Mouse (Mus musculus): ENCODE measurements around the gene Gm9972. TPM values are rescaled to one million over a fixed set of nuclear protein-coding genes. Genes with fewer than 3 reads are reported as not detected.

Gene Gm9972
- polyA plus RNA-seq, 1 experiment from 2014 or later: not detected

GRCm38 (mm10) chr11:43086309-43087050 lies 50.9 kb downstream of the Gm9972 start:
- Histone ChIP-seq H3K27me3 (replicated peaks) (no peaks in the 10 kb centered on the region), H3K4me2 (no peak overlapping the region), H3K4me1 (no peaks in the 10 kb centered on the region), H3K9me3 (no peaks in the 10 kb centered on the region), H3K4me3 (no peak overlapping the region), H3K27ac (replicated peaks) (no peak overlapping the region), H3K9ac (no peak overlapping the region), H3K36me3 (no peaks in the 10 kb centered on the region)
- no peak for ATAC-seq (ENCODE audit: extremely low read depth, insufficient number of reproducible peaks, low FRiP score, low TSS enrichment)
- WGBS: 73% methylated on average over 8 of the region's 8 CpGs

Other genes starting within 250 kb of the Gm9972 start
- gene Atp10b, start 114.1 kb downstream of the Gm9972 start, polyA plus RNA-seq (2015; fragmentation: Nextera tagmentation; extraction: Ambion mirVana): 0.03 and 0.04 TPM in 2 replicates